Mouse (Mus musculus): ENCODE data around the gene Tsfm. TPM values are rescaled to one million over a fixed set of nuclear protein-coding genes. Genes with fewer than 3 reads are reported as not detected.
"Not testable (repeated sequence)": the region's sequence is repeated elsewhere in the genome, so short reads cannot be mapped to it uniquely, and the experiment has no call there.

Tsfm gene
- polyA plus RNA-seq, 1 experiment from 2014 or later: 99.3 TPM

GRCm38 (mm10) chr10:127071203-127071602 lies 40.6 kb upstream of the Tsfm start:
- Histone ChIP-seq H3K27me3 (replicated peaks) (peaks cover 7% of the 10 kb centered on the region), H3K4me3 (replicated peaks) (peak overlapping the region; percentile 50), H3K4me2 (replicated peaks) (peak overlapping the region; percentile 89), H3K27ac (no peak overlapping the region), H3K9me3 (no peaks in the 10 kb centered on the region), H3K36me3 (peaks cover 16% of the 10 kb centered on the region), H3K9ac (0 out of 2 replicates have a peak overlapping the region, but pooled peaks have one; percentile 67), H3K4me1 (replicated peaks) (peaks cover 21% of the 10 kb centered on the region)
- ATAC-seq: no peak
- 70% methylated on average over 9 of the region's 9 CpGs for WGBS

- Histone ChIP-seq H3K4me3 (replicated peaks) (peak within 1 kb of the TSS; percentile 50), H3K9me3 (no peaks in the 10 kb centered on the region), H3K4me1 (replicated peaks) (peaks cover 24% of the 10 kb centered on the region), H3K27ac (peak within 1 kb of the TSS; percentile 78), H3K9ac (peak within 1 kb of the TSS; percentile 67), H3K36me3 (peaks cover 24% of the 10 kb centered on the region), H3K27me3 (replicated peaks) (peaks cover 5% of the 10 kb centered on the region; the same call in 1 of the 2 replicates), H3K4me2 (replicated peaks) (peak within 1 kb of the TSS; percentile 89)
- peak; percentile 90 for ATAC-seq
- WGBS: 1% methylated on average over 36 of the region's 36 CpGs
Observed at GRCm38 (mm10) chr10:127070190-127071121, 39.8 kb upstream of the Tsfm start, which contains the start of gene Tspan31. Tspan31 (minus strand) TSS chr10:127070264.

GRCm38 (mm10) chr10:127069281-127070189 lies 38.9 kb upstream of the Tsfm start:
- H3K27me3 ChIP-seq (replicated peaks): no peaks in the 10 kb centered on the region
- peak overlapping the region; percentile 64 for H3K9ac ChIP-seq
- peak overlapping the region; percentile 78 for H3K27ac ChIP-seq
- peaks cover 33% of the 10 kb centered on the region for H3K4me1 ChIP-seq (replicated peaks)
- H3K4me3 ChIP-seq (replicated peaks): peak overlapping the region; percentile 50
- H3K36me3 ChIP-seq: peaks cover 30% of the 10 kb centered on the region
- no peaks in the 10 kb centered on the region for H3K9me3 ChIP-seq
- peak; percentile 42 for ATAC-seq
- H3K4me2 ChIP-seq (replicated peaks): peak overlapping the region; percentile 85
- 5% methylated on average over 30 of the region's 30 CpGs for WGBS

- WGBS: 71% methylated on average over 9 of the region's 9 CpGs
- Histone ChIP-seq H3K4me3 (replicated peaks) (peak overlapping the region; percentile 50), H3K4me1 (replicated peaks) (peaks cover 33% of the 10 kb centered on the region)
Observed at GRCm38 (mm10) chr10:127068360-127069038, 37.9 kb upstream of the Tsfm start.

GRCm38 (mm10) chr10:127066519-127067018 lies 35.9 kb upstream of the Tsfm start:
- ATAC-seq: no peak

More at GRCm38 (mm10) chr10:127068360-127069038, 37.9 kb upstream of the Tsfm start:
- peak overlapping the region; percentile 85 for H3K4me2 ChIP-seq (replicated peaks)
- no peak for ATAC-seq
- H3K27ac ChIP-seq: peak overlapping the region; percentile 78
- H3K9ac ChIP-seq: peak overlapping the region; percentile 64
- H3K27me3 ChIP-seq (replicated peaks): no peaks in the 10 kb centered on the region
- H3K36me3 ChIP-seq: peaks cover 30% of the 10 kb centered on the region
- H3K9me3 ChIP-seq: no peaks in the 10 kb centered on the region

GRCm38 (mm10) chr10:127065981-127066380 lies 35.3 kb upstream of the Tsfm start:
- Histone ChIP-seq H3K9me3 (no peaks in the 10 kb centered on the region), H3K36me3 (peaks cover 30% of the 10 kb centered on the region), H3K27ac (0 out of 2 replicates have a peak overlapping the region, but pooled peaks have one; percentile 5), H3K9ac (no peak overlapping the region), H3K4me2 (replicated peaks) (no peak overlapping the region), H3K27me3 (replicated peaks) (no peaks in the 10 kb centered on the region), H3K4me3 (replicated peaks) (no peak overlapping the region), H3K4me1 (replicated peaks) (peaks cover 35% of the 10 kb centered on the region)
- no peak for ATAC-seq
- 75% methylated on average over 9 of the region's 9 CpGs for WGBS

More at GRCm38 (mm10) chr10:127066519-127067018, 35.9 kb upstream of the Tsfm start:
- H3K4me1 ChIP-seq (replicated peaks): peaks cover 39% of the 10 kb centered on the region
- H3K36me3 ChIP-seq: peaks cover 30% of the 10 kb centered on the region
- no peak overlapping the region for H3K9ac ChIP-seq
- H3K27me3 ChIP-seq (replicated peaks): no peaks in the 10 kb centered on the region
- WGBS: 88% methylated on average over 14 of the region's 14 CpGs
- no peak overlapping the region for H3K4me2 ChIP-seq (replicated peaks)
- H3K9me3 ChIP-seq: no peaks in the 10 kb centered on the region
- no peak overlapping the region for H3K4me3 ChIP-seq (replicated peaks)
- peak overlapping the region; percentile 24; the same call in 1 of the 2 replicates for H3K27ac ChIP-seq

GRCm38 (mm10) chr10:127063913-127064870 lies 33.6 kb upstream of the Tsfm start:
- Histone ChIP-seq H3K4me1 (replicated peaks) (peaks cover 38% of the 10 kb centered on the region), H3K36me3 (peaks cover 30% of the 10 kb centered on the region), H3K27ac (peak overlapping the region; percentile 76), H3K27me3 (replicated peaks) (no peaks in the 10 kb centered on the region), H3K9me3 (no peaks in the 10 kb centered on the region), H3K4me3 (replicated peaks) (peak overlapping the region; percentile 65), H3K9ac (peak overlapping the region; percentile 81), H3K4me2 (replicated peaks) (peak overlapping the region; percentile 73)
- ATAC-seq: no peak
- 10% methylated on average over 37 of the region's 37 CpGs for WGBS

- peaks cover 30% of the 10 kb centered on the region for H3K36me3 ChIP-seq
- H3K4me1 ChIP-seq (replicated peaks): peaks cover 38% of the 10 kb centered on the region
- H3K4me2 ChIP-seq (replicated peaks): peak within 1 kb of the TSS; percentile 73
- peak within 1 kb of the TSS; percentile 65 for H3K4me3 ChIP-seq (replicated peaks)
- peak within 1 kb of the TSS; percentile 81 for H3K9ac ChIP-seq
- under 1% methylated on average over 45 of the region's 46 CpGs for WGBS
- ATAC-seq: peak; percentile 91
- no peaks in the 10 kb centered on the region for H3K27me3 ChIP-seq (replicated peaks)
- peak within 1 kb of the TSS; percentile 76 for H3K27ac ChIP-seq
- H3K9me3 ChIP-seq: no peaks in the 10 kb centered on the region
Observed at GRCm38 (mm10) chr10:127063239-127063872, 32.7 kb upstream of the Tsfm start, which contains the start of gene Cdk4. Cdk4 (plus strand) TSS chr10:127063534.

GRCm38 (mm10) chr10:127062503-127062902 lies 31.9 kb upstream of the Tsfm start:
- 68% methylated on average over 5 of the region's 5 CpGs for WGBS
- Histone ChIP-seq H3K9me3 (no peaks in the 10 kb centered on the region), H3K27ac (no peak overlapping the region), H3K36me3 (peaks cover 25% of the 10 kb centered on the region), H3K4me3 (replicated peaks) (no peak overlapping the region), H3K4me2 (replicated peaks) (no peak overlapping the region), H3K9ac (no peak overlapping the region), H3K4me1 (replicated peaks) (peaks cover 41% of the 10 kb centered on the region), H3K27me3 (replicated peaks) (no peaks in the 10 kb centered on the region)
- no peak for ATAC-seq

- not testable (repeated sequence) for ATAC-seq; H3K4me3 ChIP-seq (replicated peaks); H3K27me3 ChIP-seq (replicated peaks); H3K9me3 ChIP-seq; H3K4me2 ChIP-seq (replicated peaks); H3K27ac ChIP-seq; H3K9ac ChIP-seq
- peaks cover 25% of the 10 kb centered on the region for H3K36me3 ChIP-seq
- WGBS: 83% methylated on average over 4 of the region's 4 CpGs
- H3K4me1 ChIP-seq (replicated peaks): peaks cover 41% of the 10 kb centered on the region
Observed at GRCm38 (mm10) chr10:127062101-127062500, 31.5 kb upstream of the Tsfm start.

Data from intestine, embryonic 15.5 days (tissue).